Mouse (Mus musculus) neural tube, embryonic 13.5 days (tissue): ENCODE results near the gene Lrrc63. TPM values are rescaled to one million over a fixed set of nuclear protein-coding genes. Genes with fewer than 3 reads are reported as not detected.

Source experiments
- ATAC-seq: fragments of 200-750 bp; cut with Nextera tagmentation; 2 replicates; pipeline ENCODE4 v1.8.0; 2017; ENCODE audit warnings: low read depth, mild to moderate bottlenecking, moderate TSS enrichment, moderate library complexity
- H3K27ac ChIP-seq: fragments of 300-500 bp; sonication (generic); replicated peaks from 2 replicates; pipeline ENCODE4 v1.5.1; 2015; ENCODE audit warnings: moderate library complexity, mild to moderate bottlenecking, inconsistent platforms
- H3K27me3 ChIP-seq: fragments of 300-500 bp; sonication (generic); 2 replicates; pipeline ENCODE4 v1.6.1; 2015; ENCODE audit warnings: mild to moderate bottlenecking, inconsistent platforms
- H3K36me3 ChIP-seq: fragments of 300-500 bp; sonication (generic); 2 replicates; pipeline ENCODE4 v1.6.1; 2015; ENCODE audit warnings: mild to moderate bottlenecking, inconsistent platforms
- H3K4me1 ChIP-seq: fragments of 300-500 bp; sonication (generic); replicated peaks from 2 replicates; pipeline ENCODE4 v1.6.1; 2015; ENCODE audit warnings: inconsistent platforms
- H3K4me2 ChIP-seq: fragments of 300-500 bp; sonication (generic); 2 replicates; pipeline ENCODE4 v1.6.1; 2015; ENCODE audit warnings: inconsistent platforms, mild to moderate bottlenecking, moderate library complexity
- H3K4me3 ChIP-seq: fragments of 300-500 bp; sonication (generic); 2 replicates; pipeline ENCODE4 v1.5.1; 2015; ENCODE audit warnings: mild to moderate bottlenecking, inconsistent platforms
- H3K9ac ChIP-seq: fragments of 300-500 bp; sonication (generic); 2 replicates; pipeline ENCODE4 v1.6.1; 2015; ENCODE audit warnings: moderate library complexity, mild to moderate bottlenecking, inconsistent platforms
- H3K9me3 ChIP-seq: fragments of 300-500 bp; sonication (generic); 2 replicates; pipeline ENCODE4 v1.6.1; 2016; ENCODE audit warnings: inconsistent platforms
- WGBS: fragments of 180-500 bp; shearing (Covaris S2); methylation state at CpG from one replicate; pipeline ENCODE4 v1.1.7; 2015; 5-methylcytosine and 5-hydroxymethylcytosine counted together
- polyA plus RNA-seq: library from polyadenylated mRNA; unstranded; fragments of >200 nt; fragmentation: Nextera tagmentation; extraction: Ambion mirVana; gene quantifications from 2 replicates; pipeline ENCODE4 v1.2.1, GENCODE M21; 2015

Gene Lrrc63
- polyA plus RNA-seq: not detected in 2 replicates

DNA sequence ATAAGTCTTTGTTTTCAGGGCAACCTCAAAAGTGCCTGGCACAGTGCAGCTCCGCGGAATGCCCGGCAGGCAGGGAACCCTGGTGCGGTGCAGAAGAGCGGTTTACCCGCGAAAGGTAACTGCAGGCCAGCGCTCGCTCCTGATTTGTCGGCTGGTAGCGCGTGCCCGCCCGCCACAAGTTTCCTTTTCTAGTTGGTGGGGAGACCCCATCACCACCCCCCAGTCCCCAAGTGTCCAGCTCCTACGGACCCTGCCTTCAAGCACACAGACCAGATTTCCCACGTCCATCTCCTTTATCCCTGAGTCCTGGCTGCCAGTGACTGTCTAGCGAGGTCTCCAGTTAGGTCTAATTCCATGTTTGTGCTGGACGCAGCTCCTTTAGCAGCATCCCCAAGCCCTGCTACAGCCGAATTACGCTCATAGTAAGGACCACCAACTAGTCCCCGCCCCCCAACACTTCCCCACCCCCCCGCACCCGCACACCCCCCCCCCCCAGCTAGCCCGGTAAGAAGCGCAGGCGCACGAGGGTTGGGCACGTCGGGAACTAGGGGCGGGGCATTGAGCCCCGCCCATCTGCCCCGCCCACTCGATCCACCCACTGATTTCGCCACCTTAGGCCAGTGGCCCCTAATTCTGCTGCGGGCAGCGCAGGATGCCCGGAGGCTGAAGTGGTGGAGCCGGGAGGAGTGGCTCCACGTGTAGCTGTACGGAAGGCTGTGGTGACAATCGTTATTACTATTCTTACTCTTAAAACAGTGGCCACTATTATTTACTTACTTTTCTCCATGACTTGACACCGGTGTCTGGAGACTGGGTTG is at the start of gene Lrrc63, which contains the start of gene Lcp1:
Gene Lrrc63, minus strand, starts transcription at position 381 of the 818 bp plus-strand sequence.
Gene Lcp1, plus strand, starts transcription at position 601 of the 818 bp plus-strand sequence.
- Histone ChIP-seq H3K27ac (peak within 1 kb of the TSS; percentile 59; the same call in 1 of the 2 replicates), H3K36me3 (no peaks in the 10 kb centered on the region), H3K4me1 (peaks cover 12% of the 10 kb centered on the region), H3K27me3 (peaks cover 4% of the 10 kb centered on the region; the same call in 1 of the 2 replicates), H3K4me3 (peak within 1 kb of the TSS; percentile 60), H3K9me3 (no peaks in the 10 kb centered on the region), H3K4me2 (peak within 1 kb of the TSS; percentile 87), H3K9ac (peak within 1 kb of the TSS; percentile 70)
- WGBS: under 1% methylated on average over 36 of the region's 42 CpGs
- peak; percentile 94 for ATAC-seq

- ATAC-seq: no peak
These were observed 48.7 kb upstream of the Lrrc63 start for GRCm38 (mm10) chr14:75179255-75179963.

GRCm38 (mm10) chr14:75178801-75179211 is 48.1 kb upstream of the Lrrc63 start:
- 84% methylated on average over 10 of the region's 10 CpGs for WGBS
- Histone ChIP-seq H3K9ac (no peak overlapping the region), H3K27me3 (no peaks in the 10 kb centered on the region), H3K36me3 (no peaks in the 10 kb centered on the region), H3K27ac (no peak overlapping the region), H3K4me1 (no peaks in the 10 kb centered on the region), H3K4me3 (no peak overlapping the region), H3K9me3 (no peaks in the 10 kb centered on the region), H3K4me2 (no peak overlapping the region)
- ATAC-seq: no peak

More at GRCm38 (mm10) chr14:75179255-75179963, 48.7 kb upstream of the Lrrc63 start:
- Histone ChIP-seq H3K27ac (no peak overlapping the region), H3K9me3 (no peaks in the 10 kb centered on the region), H3K4me3 (no peak overlapping the region), H3K36me3 (no peaks in the 10 kb centered on the region), H3K4me2 (no peak overlapping the region), H3K9ac (no peak overlapping the region), H3K27me3 (no peaks in the 10 kb centered on the region), H3K4me1 (no peaks in the 10 kb centered on the region)
- WGBS: 89% methylated on average over 20 of the region's 20 CpGs

DNA sequence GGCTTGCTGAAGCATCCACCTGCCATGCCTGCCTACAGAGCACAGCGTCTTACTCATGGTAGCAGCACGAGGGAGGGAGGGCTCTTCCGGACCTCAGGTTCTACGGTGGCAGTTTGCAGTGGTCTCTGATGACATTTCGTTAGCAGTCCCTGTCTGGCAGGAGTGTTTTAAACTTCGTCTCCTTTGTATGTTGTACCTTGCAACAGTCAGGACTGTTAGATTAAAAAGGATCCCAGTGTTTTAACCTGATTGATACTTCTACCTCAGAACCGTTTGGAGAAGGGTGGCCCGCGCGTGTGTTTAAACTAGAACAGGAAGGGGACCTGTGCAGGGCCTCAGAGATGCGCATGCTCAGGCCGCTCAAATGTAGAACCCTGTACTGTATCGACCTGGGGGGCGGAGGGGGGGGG is 47.7 kb upstream of the Lrrc63 start:
- no peak overlapping the region for H3K4me2 ChIP-seq
- ATAC-seq: no peak

GRCm38 (mm10) chr14:75177400-75177799 is 46.7 kb upstream of the Lrrc63 start:
- Histone ChIP-seq H3K27me3 (no peaks in the 10 kb centered on the region), H3K4me1 (no peaks in the 10 kb centered on the region), H3K27ac (no peak overlapping the region), H3K36me3 (no peaks in the 10 kb centered on the region), H3K9ac (no peak overlapping the region), H3K9me3 (no peaks in the 10 kb centered on the region), H3K4me3 (no peak overlapping the region), H3K4me2 (no peak overlapping the region)
- WGBS: 84% methylated on average over 3 of the region's 3 CpGs
- ATAC-seq: no peak

More for the DNA sequence above, 47.7 kb upstream of the Lrrc63 start:
- 85% methylated on average over 14 of the region's 14 CpGs for WGBS
- Histone ChIP-seq H3K27me3 (no peaks in the 10 kb centered on the region), H3K36me3 (no peaks in the 10 kb centered on the region), H3K4me3 (no peak overlapping the region), H3K9me3 (no peaks in the 10 kb centered on the region), H3K27ac (no peak overlapping the region), H3K9ac (no peak overlapping the region), H3K4me1 (no peaks in the 10 kb centered on the region)

DNA sequence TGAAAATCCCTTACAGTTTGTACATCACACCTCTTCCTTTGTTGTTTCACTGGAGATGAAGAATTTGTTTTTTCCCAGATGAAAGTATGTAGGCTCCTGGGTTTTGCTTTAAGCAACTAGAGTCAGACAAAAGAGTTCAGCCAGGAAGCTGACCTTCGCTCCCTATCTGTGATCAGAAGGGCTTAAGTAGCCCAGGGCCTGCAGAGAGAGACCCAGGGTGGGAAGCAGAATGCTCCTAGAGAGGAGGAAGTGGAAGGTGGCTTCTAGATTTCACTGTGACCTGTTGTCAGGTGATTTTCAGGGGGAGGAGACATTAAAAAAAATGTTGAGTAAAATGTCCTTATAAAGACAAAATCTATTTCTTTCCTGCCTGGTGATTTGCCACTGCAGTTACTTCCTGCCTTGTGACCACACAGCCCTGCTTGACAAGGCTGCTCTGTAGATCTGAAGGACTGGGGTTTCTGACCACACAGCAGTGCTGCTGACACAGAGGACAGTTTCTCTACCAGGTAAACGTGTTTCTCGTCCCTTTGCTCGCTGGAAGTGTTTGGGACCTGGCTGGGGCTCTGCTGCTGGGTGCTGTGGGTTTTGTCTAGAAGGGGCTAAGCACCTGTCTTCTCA is 45.9 kb upstream of the Lrrc63 start:
- Histone ChIP-seq H3K4me1 (no peaks in the 10 kb centered on the region), H3K27me3 (no peaks in the 10 kb centered on the region), H3K36me3 (no peaks in the 10 kb centered on the region), H3K9me3 (no peaks in the 10 kb centered on the region), H3K4me3 (no peak overlapping the region), H3K9ac (no peak overlapping the region), H3K4me2 (no peak overlapping the region), H3K27ac (no peak overlapping the region)
- no peak for ATAC-seq
- 84% methylated on average over 4 of the region's 4 CpGs for WGBS

- ATAC-seq: no peak
These were observed 45.1 kb upstream of the Lrrc63 start for GRCm38 (mm10) chr14:75175781-75176180.

DNA sequence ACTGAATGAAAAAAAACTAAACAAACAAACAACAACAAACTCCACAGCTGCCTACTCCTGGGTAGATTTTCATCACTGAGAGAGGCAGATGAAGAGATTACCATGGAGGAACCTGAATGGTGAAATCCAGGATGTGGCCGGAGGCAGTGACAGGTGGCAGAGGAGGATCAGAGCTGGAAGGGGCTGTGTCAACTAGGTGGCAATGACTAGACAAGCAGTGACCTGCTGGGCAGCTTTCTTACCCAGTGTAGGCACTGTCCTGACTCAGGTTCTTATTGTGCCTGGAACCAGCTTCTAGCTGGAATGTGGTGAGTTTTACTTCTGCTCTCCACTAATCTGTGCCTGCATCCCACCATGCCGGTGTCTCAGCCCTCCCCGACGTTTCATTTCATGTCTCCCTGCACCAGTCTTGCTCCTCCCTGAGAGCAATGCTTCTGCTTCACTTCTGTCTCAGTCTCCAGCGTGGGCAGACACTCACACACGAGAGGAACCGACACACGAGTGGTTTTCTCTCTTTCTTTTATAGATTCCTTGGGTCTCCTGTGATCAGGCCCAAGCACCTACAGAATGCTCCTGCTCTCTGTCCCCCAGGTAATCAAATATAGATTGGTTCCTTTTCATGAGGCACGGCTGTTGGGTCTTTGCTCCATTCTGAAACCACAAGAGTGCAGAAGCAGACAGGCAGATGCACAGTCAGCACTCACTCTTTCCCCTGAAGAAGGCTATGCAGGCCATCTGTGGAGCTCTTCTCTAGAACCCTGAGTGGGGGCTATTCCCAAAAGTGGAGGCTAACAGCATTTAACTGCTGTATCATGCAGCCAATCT is 44.3 kb upstream of the Lrrc63 start:
- no peaks in the 10 kb centered on the region for H3K9me3 ChIP-seq
- no peak overlapping the region for H3K27ac ChIP-seq
- H3K27me3 ChIP-seq: no peaks in the 10 kb centered on the region
- no peak overlapping the region for H3K4me2 ChIP-seq
- no peaks in the 10 kb centered on the region for H3K4me1 ChIP-seq
- H3K36me3 ChIP-seq: no peaks in the 10 kb centered on the region
- no peak for ATAC-seq
- no peak overlapping the region for H3K4me3 ChIP-seq
- WGBS: 83% methylated on average over 9 of the region's 9 CpGs
- no peak overlapping the region for H3K9ac ChIP-seq

More at GRCm38 (mm10) chr14:75175781-75176180, 45.1 kb upstream of the Lrrc63 start:
- WGBS: 90% methylated on average over 7 of the region's 7 CpGs
- Histone ChIP-seq H3K27ac (no peak overlapping the region), H3K9me3 (no peaks in the 10 kb centered on the region), H3K36me3 (no peaks in the 10 kb centered on the region), H3K27me3 (no peaks in the 10 kb centered on the region), H3K4me3 (no peak overlapping the region), H3K4me2 (no peak overlapping the region), H3K9ac (no peak overlapping the region), H3K4me1 (no peaks in the 10 kb centered on the region)

- WGBS: 89% methylated on average over 8 of the region's 8 CpGs
- ATAC-seq: no peak
- no peaks in the 10 kb centered on the region for H3K36me3 ChIP-seq
- no peak overlapping the region for H3K27ac ChIP-seq
- no peak overlapping the region for H3K9ac ChIP-seq
- no peak overlapping the region for H3K4me2 ChIP-seq
- no peaks in the 10 kb centered on the region for H3K4me1 ChIP-seq
- no peaks in the 10 kb centered on the region for H3K27me3 ChIP-seq
- no peaks in the 10 kb centered on the region for H3K9me3 ChIP-seq
- H3K4me3 ChIP-seq: no peak overlapping the region
These were observed 43.6 kb upstream of the Lrrc63 start for GRCm38 (mm10) chr14:75174296-75174695.

- WGBS: 100% methylated on average over 1 of the region's 1 CpGs
- Histone ChIP-seq H3K27me3 (no peaks in the 10 kb centered on the region), H3K4me1 (no peaks in the 10 kb centered on the region), H3K9ac (no peak overlapping the region), H3K36me3 (no peaks in the 10 kb centered on the region), H3K9me3 (no peaks in the 10 kb centered on the region), H3K4me2 (no peak overlapping the region), H3K4me3 (no peak overlapping the region), H3K27ac (no peak overlapping the region)
- ATAC-seq: no peak
These were observed 39.9 kb upstream of the Lrrc63 start for GRCm38 (mm10) chr14:75170546-75170945.

DNA sequence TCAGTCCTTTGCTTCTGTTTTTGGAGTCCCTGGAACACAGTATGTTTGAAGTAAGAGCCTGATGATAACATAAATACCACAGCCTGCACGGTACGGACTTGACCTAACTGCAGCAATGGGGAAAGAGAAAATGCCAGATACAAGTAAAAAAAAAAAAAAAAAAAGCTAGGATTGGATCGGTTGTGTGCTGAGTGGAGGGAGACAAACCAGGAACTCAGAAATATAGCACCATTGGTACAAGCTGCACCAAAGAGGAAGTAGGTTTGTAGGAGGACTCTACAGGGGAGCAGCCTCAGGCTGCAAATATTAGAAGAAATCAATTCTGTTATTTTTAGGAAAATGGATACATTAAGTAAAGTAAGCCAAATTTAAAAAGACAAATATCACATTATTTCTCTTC is 37.8 kb upstream of the Lrrc63 start:
- WGBS: 97% methylated on average over 3 of the region's 3 CpGs
- H3K36me3 ChIP-seq: no peaks in the 10 kb centered on the region
- H3K27ac ChIP-seq: no peak overlapping the region
- no peak for ATAC-seq
- no peak overlapping the region for H3K4me2 ChIP-seq
- H3K27me3 ChIP-seq: no peaks in the 10 kb centered on the region
- no peak overlapping the region for H3K4me3 ChIP-seq
- H3K9ac ChIP-seq: no peak overlapping the region
- H3K9me3 ChIP-seq: no peaks in the 10 kb centered on the region
- H3K4me1 ChIP-seq: no peaks in the 10 kb centered on the region
